Mouse (Mus musculus): ENCODE results near the gene Gns. TPM values are rescaled to one million over a fixed set of nuclear protein-coding genes. Genes with fewer than 3 reads are reported as not detected.

Gene Gns
- total and polyA plus RNA-seq, 2 experiments, result 65.7 to 84.0 TPM

DNA sequence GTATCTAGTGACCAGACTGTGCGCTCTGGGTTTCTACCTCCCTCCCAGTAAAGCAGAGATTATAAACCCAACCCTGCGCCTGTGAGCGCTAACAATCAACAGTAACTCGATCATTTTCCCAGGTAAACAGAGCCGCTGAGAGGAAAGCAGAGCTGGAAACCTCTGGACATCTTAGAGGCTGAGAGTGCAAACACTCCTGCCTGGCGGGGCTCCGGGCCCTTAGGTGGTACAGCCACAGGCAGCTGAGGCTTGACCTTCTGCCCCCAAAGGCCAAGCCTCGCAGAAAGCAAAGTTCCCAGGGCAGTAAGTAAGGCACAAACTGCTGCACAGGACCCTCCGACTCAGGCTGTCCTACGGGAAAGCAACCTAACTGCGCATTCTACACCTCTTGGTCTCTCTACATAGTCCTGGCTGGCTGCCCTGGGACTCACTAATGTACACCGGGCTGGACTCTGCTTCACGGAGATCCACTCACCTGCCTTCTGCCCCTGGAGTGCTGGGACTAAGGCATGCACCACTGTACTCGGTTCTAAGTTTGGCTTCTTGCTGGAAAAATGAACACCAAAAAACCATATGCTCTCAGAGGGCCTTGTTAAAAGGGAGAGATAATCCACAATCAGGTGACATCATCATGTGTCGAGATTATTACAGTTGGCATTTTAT, 69.7 kb downstream of the Gns start:
- peak overlapping the region; percentile 1; the same call in 1 of the 2 replicates for H3K27ac ChIP-seq (replicated peaks; ENCODE audit: insufficient read depth, low read depth, low read length)
- no peak for DNase-seq (ENCODE audit: extremely low read depth, low read depth, low spot score)
- H3K4me3 ChIP-seq (ENCODE audit: insufficient read depth, low read depth, low read length), result no peak overlapping the region
- H3K79me2 ChIP-seq (ENCODE audit: control insufficient read depth, insufficient read depth, low read length), result peaks cover 34% of the 10 kb centered on the region; the same call in 1 of the 2 replicates
- no peaks in the 10 kb centered on the region for H3K36me3 ChIP-seq (ENCODE audit: control insufficient read depth, insufficient read depth, low read length)
- no peaks in the 10 kb centered on the region for H3K27me3 ChIP-seq (ENCODE audit: control insufficient read depth, insufficient read depth, low read length)
- H3K4me1 ChIP-seq (ENCODE audit: control insufficient read depth, insufficient read depth, low read length), result peaks cover 57% of the 10 kb centered on the region
- 36% methylated on average over 15 of the region's 15 CpGs for WGBS
- H3K9ac ChIP-seq (ENCODE audit: low read depth, low read length), result no peak overlapping the region
- TF ChIP-seq CTCF (IDR thresholded peaks at IDR 0.05; ENCODE audit: low read depth, low read length), result no peak
- no peak for TF ChIP-seq POLR2A (IDR thresholded peaks at IDR 0.05; ENCODE audit: extremely low read depth, insufficient read depth, low read length)

GRCm38 (mm10) chr10:121435546-121436257, 70.8 kb downstream of the Gns start:
- Histone ChIP-seq H3K4me1 (ENCODE audit: control insufficient read depth, insufficient read depth, low read length) (peaks cover 50% of the 10 kb centered on the region), H3K4me3 (ENCODE audit: insufficient read depth, low read depth, low read length) (no peak overlapping the region), H3K9ac (ENCODE audit: low read depth, low read length) (peak overlapping the region; percentile 39; the same call in 1 of the 2 replicates), H3K36me3 (ENCODE audit: control insufficient read depth, insufficient read depth, low read length) (no peaks in the 10 kb centered on the region), H3K79me2 (ENCODE audit: control insufficient read depth, insufficient read depth, low read length) (peaks cover 34% of the 10 kb centered on the region; the same call in 1 of the 2 replicates), H3K27ac (replicated peaks; ENCODE audit: insufficient read depth, low read depth, low read length) (0 out of 2 replicates have a peak overlapping the region, but pooled peaks have one; percentile 7), H3K27me3 (ENCODE audit: control insufficient read depth, insufficient read depth, low read length) (no peaks in the 10 kb centered on the region)
- DNase-seq (ENCODE audit: extremely low read depth, low read depth, low spot score), result no peak
- 52% methylated on average over 28 of the region's 28 CpGs for WGBS
- TF ChIP-seq CTCF (IDR thresholded peaks at IDR 0.05; ENCODE audit: low read depth, low read length) (no peak), POLR2A (IDR thresholded peaks at IDR 0.05; ENCODE audit: extremely low read depth, insufficient read depth, low read length) (no peak)

GRCm38 (mm10) chr10:121436258-121436645, 71.4 kb downstream of the Gns start:
- Histone ChIP-seq H3K27me3 (ENCODE audit: control insufficient read depth, insufficient read depth, low read length) (no peaks in the 10 kb centered on the region), H3K9ac (ENCODE audit: low read depth, low read length) (no peak overlapping the region), H3K79me2 (ENCODE audit: control insufficient read depth, insufficient read depth, low read length) (peaks cover 31% of the 10 kb centered on the region; the same call in 1 of the 2 replicates), H3K4me3 (ENCODE audit: insufficient read depth, low read depth, low read length) (no peak overlapping the region), H3K4me1 (ENCODE audit: control insufficient read depth, insufficient read depth, low read length) (peaks cover 44% of the 10 kb centered on the region), H3K27ac (replicated peaks; ENCODE audit: insufficient read depth, low read depth, low read length) (no peak overlapping the region), H3K36me3 (ENCODE audit: control insufficient read depth, insufficient read depth, low read length) (no peaks in the 10 kb centered on the region)
- TF ChIP-seq CTCF (IDR thresholded peaks at IDR 0.05; ENCODE audit: low read depth, low read length), result no peak
- TF ChIP-seq POLR2A (IDR thresholded peaks at IDR 0.05; ENCODE audit: extremely low read depth, insufficient read depth, low read length), result no peak
- 17% methylated on average over 8 of the region's 8 CpGs for WGBS
- no peak for DNase-seq (ENCODE audit: extremely low read depth, low read depth, low spot score)

GRCm38 (mm10) chr10:121436693-121437092, 71.8 kb downstream of the Gns start:
- Histone ChIP-seq H3K36me3 (ENCODE audit: control insufficient read depth, insufficient read depth, low read length) (no peaks in the 10 kb centered on the region), H3K4me1 (ENCODE audit: control insufficient read depth, insufficient read depth, low read length) (peaks cover 40% of the 10 kb centered on the region), H3K4me3 (ENCODE audit: insufficient read depth, low read depth, low read length) (no peak overlapping the region), H3K79me2 (ENCODE audit: control insufficient read depth, insufficient read depth, low read length) (peaks cover 34% of the 10 kb centered on the region; the same call in 1 of the 2 replicates), H3K9ac (ENCODE audit: low read depth, low read length) (no peak overlapping the region), H3K27me3 (ENCODE audit: control insufficient read depth, insufficient read depth, low read length) (no peaks in the 10 kb centered on the region), H3K27ac (replicated peaks; ENCODE audit: insufficient read depth, low read depth, low read length) (no peak overlapping the region)
- no peak for TF ChIP-seq CTCF (IDR thresholded peaks at IDR 0.05; ENCODE audit: low read depth, low read length)
- TF ChIP-seq POLR2A (IDR thresholded peaks at IDR 0.05; ENCODE audit: extremely low read depth, insufficient read depth, low read length), result no peak
- 52% methylated on average over 4 of the region's 4 CpGs for WGBS
- DNase-seq (ENCODE audit: extremely low read depth, low read depth, low spot score), result no peak

GRCm38 (mm10) chr10:121438109-121438508, 73.2 kb downstream of the Gns start:
- H3K4me3 ChIP-seq (ENCODE audit: insufficient read depth, low read depth, low read length), result no peak overlapping the region
- H3K9ac ChIP-seq (ENCODE audit: low read depth, low read length), result no peak overlapping the region
- no peak for TF ChIP-seq POLR2A (IDR thresholded peaks at IDR 0.05; ENCODE audit: extremely low read depth, insufficient read depth, low read length)
- TF ChIP-seq CTCF (IDR thresholded peaks at IDR 0.05; ENCODE audit: low read depth, low read length), result no peak
- H3K36me3 ChIP-seq (ENCODE audit: control insufficient read depth, insufficient read depth, low read length), result no peaks in the 10 kb centered on the region
- no peak for DNase-seq (ENCODE audit: extremely low read depth, low read depth, low spot score)
- 81% methylated on average over 8 of the region's 8 CpGs for WGBS
- peaks cover 30% of the 10 kb centered on the region for H3K4me1 ChIP-seq (ENCODE audit: control insufficient read depth, insufficient read depth, low read length)
- H3K27me3 ChIP-seq (ENCODE audit: control insufficient read depth, insufficient read depth, low read length), result no peaks in the 10 kb centered on the region
- peaks cover 39% of the 10 kb centered on the region; the same call in 1 of the 2 replicates for H3K79me2 ChIP-seq (ENCODE audit: control insufficient read depth, insufficient read depth, low read length)
- no peak overlapping the region for H3K27ac ChIP-seq (replicated peaks; ENCODE audit: insufficient read depth, low read depth, low read length)

Data from liver, adult 2 months (tissue).